Mouse (Mus musculus): ENCODE measurements around the gene Cd209c.

- no peak for TF ChIP-seq CTCF (IDR thresholded peaks at IDR 0.05; ENCODE audit: control insufficient read depth, insufficient read depth, insufficient read length)
- no peak for TF ChIP-seq MYOG (IDR thresholded peaks at IDR 0.05; ENCODE audit: control insufficient read depth, extremely low read depth, insufficient read length)
- TF ChIP-seq USF1 (IDR thresholded peaks at IDR 0.05; ENCODE audit: low read depth): no peak
- no peak for TF ChIP-seq CEBPB (IDR thresholded peaks at IDR 0.05; ENCODE audit: low read depth)
- TF ChIP-seq MYOD1 (IDR thresholded peaks at IDR 0.05; ENCODE audit: control insufficient read depth, insufficient read length, low read depth): no peak
- no peak for TF ChIP-seq FOSL1 (IDR thresholded peaks at IDR 0.05; ENCODE audit: insufficient read depth, low read length, poor library complexity, severe bottlenecking)
These were observed 14.5 kb downstream of the Cd209c start for GRCm38 (mm10) chr8:3940023-3940422.

Measured in C2C12 (cell line).